Mouse (Mus musculus): Measurements from ENCODE around the gene Mrm1.
A peak's percentile ranks its signal among the peaks of the same experiment; 100 is the strongest.
"Not testable (repeated sequence)": the region's sequence is repeated elsewhere in the genome, so short reads cannot be mapped to it uniquely, and the experiment has no call there.

The Mrm1 gene

DNA sequence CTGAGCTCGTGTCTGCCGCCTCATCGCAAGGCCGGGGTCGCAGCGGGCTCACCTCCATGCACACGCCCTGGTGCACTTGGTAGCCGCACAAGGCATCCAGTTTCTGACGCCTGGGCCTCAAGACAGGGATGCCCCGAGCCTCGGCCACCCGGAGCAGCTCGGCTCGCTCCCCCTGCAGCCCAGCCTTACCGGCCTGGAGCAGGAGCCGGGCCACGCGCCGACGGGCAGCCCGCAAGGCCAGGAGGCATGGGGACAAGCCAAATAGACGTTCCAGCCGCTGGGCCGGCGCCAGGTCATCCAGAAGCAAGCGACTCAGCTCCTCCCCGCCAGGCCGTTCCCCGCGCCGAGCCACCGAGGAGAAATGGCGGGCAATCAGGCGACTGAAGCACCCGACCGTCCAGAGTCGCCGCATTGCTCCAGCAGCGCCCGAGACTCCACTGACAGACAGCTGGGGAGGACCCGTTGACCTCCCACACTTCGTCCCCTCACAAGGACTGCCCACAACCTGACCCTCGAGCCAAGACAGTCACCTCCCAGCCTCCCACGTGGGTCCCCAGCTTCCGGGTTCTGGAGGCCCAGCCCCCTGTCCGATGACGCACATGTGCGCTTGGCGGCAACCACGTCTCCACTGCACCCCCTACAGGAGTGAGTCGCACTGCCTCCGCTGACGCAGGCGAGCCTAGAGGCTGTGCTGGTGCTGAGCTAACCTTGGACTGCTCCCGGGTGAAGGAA lies at the start of gene Mrm1:
Mrm1 (minus strand) TSS at position 555 of the 732 bp plus-strand sequence.
- peak; percentile 99 for DNase-seq (ENCODE audit: inconsistent age in 2 of 2, low spot score in 1 of 2)

GRCm38 (mm10) chr11:84868786-84869259 lies 49.5 kb upstream of the Mrm1 start:
- peak in 1 of 2 experiments; percentile 60 for DNase-seq (ENCODE audit: inconsistent age in 2 of 2, low spot score in 1 of 2)

DNA sequence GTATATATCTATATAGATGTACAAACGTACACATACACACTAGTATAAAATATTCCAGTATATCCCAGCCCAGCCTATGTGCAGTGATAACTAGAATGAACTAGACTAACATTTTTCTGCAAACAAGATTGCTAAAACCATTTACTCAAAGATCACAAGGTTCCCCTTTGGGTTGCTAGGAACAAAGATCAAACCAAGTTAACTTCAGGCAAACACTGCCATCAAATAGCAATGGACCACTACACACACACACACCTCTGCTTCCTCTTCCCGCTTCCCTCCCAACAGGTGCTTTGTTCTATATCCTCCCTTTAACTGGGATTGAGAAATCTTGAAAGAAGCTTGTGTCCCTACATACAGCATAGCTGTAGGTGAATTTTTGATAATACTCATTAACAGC lies 48.3 kb upstream of the Mrm1 start:
- no peak for DNase-seq (ENCODE audit: inconsistent age in 2 of 2, low spot score in 1 of 2)

- no peak for DNase-seq (ENCODE audit: inconsistent age in 2 of 2, low spot score in 1 of 2)
These were observed 46.0 kb upstream of the Mrm1 start for GRCm38 (mm10) chr11:84865268-84865667.

- DNase-seq (ENCODE audit: inconsistent age in 2 of 2, low spot score in 1 of 2): no peak
These were observed 36.0 kb upstream of the Mrm1 start for GRCm38 (mm10) chr11:84855285-84855684.

DNA sequence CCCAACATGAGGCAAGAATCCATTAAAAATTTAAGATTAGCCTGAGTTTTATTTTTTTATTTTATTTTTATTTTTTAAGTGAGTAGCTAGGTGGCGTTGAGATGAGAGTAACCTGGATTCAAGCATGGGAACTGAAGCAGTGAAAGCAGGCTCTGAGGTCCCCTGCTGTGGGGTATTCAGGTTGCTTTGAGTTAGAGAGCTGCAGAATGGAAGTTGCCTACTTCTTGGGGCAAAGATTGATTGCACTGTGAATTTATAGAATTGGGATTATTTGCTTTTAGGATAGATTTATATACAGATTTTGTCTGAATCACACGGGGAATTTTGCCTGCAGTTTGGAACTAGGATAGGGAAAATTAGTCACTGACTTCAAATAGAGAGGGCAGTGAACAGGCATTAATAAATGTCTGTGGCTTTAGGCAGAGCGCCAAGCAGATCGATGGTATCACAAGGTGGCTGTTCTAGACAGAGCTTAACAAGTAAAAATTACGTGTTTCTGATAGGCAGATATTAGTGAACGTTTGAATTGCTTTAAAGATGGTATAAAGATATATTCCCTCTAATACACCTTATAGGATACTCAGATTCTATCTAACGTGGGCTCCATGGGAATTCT lies 28.3 kb upstream of the Mrm1 start:
- DNase-seq (ENCODE audit: inconsistent age in 2 of 2, low spot score in 1 of 2): peak; percentile 57 to 81

GRCm38 (mm10) chr11:84846741-84847474 lies 27.6 kb upstream of the Mrm1 start:
- no peak for DNase-seq (ENCODE audit: inconsistent age in 2 of 2, low spot score in 1 of 2)

- DNase-seq (ENCODE audit: inconsistent age in 2 of 2, low spot score in 1 of 2): no peak
These were observed 20.0 kb upstream of the Mrm1 start for GRCm38 (mm10) chr11:84839330-84839729.

- DNase-seq (ENCODE audit: inconsistent age in 2 of 2, low spot score in 1 of 2): not testable (repeated sequence)
These were observed 10.2 kb upstream of the Mrm1 start for GRCm38 (mm10) chr11:84829495-84829894.

DNA sequence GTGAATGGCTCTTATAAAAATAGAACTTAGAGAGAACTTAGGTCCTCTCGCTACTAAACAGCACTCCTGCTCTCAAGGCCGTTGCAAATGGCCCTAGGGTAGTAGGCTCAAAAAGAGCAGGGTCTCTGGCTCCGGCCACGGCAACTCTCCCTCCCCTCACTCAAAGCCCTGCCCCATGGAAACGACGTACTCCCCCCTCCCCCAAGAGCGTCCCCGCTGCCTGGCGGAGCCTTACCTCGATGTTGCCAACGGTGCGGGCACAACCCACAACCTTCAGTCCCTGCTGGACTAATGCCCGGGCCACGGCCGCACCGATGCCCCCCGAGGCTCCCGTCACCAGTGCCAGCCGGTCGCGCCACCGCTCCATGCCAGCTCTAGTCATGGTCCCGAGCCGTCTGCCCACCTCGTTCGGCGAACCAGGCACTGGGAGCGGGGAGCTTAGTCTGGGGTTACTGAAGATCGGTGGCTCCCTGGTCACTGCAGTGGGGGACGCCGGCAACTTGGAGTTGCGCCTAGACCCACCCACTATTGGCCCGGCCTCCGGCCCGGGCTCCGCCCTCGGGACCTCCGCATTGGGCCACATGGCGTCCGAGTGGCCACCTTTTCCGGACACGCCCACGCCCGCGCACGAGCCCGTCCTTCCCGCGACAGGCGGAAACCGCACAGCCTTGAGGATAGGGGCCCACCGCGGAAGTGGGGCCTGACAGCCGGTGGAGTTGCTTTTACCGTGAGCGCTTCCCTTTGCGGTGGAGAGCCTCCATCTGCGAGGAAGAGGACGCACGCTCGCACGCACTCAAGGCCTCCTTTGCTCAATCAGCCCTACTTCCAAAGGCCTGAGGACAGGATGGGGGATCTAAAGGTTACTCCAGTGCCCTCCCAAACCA lies 9.4 kb upstream of the Mrm1 start, which contains the start of gene Dhrs11:
Dhrs11 (minus strand) TSS at position 479 of the 884 bp plus-strand sequence.
- peak; percentile 98 to 99 for DNase-seq (ENCODE audit: inconsistent age in 2 of 2, low spot score in 1 of 2)

DNA sequence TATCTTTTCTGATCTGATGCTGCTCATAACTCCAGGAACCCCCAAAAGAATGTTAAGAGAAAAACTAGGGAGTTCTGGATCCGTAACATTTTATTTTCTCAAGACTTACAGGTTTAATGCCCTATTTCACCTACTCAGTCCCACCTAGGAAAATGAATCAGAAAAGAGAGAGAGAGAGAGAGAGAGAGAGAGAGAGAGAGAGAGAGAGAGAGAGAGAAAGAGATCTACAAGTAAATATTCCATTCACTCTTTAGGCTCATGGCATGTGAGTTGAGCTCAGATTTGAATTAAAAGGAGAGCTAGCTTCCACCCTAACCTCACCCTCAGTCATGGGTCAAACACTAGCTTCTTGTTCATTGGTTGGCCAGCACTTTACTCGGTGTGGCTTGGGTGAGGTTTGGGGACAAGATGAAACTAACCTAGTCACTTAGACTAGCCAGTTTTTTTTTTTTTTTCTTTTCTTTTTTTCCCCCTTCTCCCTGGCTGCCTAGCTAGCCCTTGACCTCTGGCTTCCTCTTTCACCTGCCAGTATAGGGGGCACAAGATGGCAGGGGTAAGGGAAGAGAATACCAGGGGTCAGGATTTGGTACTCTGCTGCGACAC lies 8.7 kb upstream of the Mrm1 start:
- DNase-seq (ENCODE audit: inconsistent age in 2 of 2, low spot score in 1 of 2): no peak

DNA sequence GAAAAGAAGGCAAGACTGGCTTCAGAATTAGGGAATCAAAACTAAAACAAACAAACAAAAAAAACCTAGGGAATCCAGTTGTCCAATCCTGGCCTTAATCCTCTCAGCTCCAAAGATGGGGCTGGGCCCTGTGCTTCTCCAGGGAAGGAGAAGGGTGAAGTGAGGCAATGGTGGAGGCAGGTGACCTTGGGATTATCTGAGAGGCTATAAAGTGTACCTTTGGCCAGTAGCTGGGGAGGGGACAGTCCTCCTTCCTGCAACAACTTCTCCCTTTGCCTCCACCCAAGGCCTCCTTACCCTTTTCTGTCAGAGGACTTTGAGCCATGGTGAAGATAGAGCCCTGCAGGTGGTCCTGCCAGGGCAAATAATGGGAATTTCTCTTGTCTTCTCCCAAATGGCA lies 8.2 kb upstream of the Mrm1 start:
- peak in 1 of 2 experiments; percentile 61 for DNase-seq (ENCODE audit: inconsistent age in 2 of 2, low spot score in 1 of 2)

- DNase-seq (ENCODE audit: inconsistent age in 2 of 2, low spot score in 1 of 2): peak; percentile 89 to 96
These were observed 6.9 kb upstream of the Mrm1 start for GRCm38 (mm10) chr11:84826185-84826584.

- DNase-seq (ENCODE audit: inconsistent age in 2 of 2, low spot score in 1 of 2): peak in 1 of 2 experiments; percentile 39
These were observed 6.0 kb upstream of the Mrm1 start for GRCm38 (mm10) chr11:84825261-84825807.

DNA sequence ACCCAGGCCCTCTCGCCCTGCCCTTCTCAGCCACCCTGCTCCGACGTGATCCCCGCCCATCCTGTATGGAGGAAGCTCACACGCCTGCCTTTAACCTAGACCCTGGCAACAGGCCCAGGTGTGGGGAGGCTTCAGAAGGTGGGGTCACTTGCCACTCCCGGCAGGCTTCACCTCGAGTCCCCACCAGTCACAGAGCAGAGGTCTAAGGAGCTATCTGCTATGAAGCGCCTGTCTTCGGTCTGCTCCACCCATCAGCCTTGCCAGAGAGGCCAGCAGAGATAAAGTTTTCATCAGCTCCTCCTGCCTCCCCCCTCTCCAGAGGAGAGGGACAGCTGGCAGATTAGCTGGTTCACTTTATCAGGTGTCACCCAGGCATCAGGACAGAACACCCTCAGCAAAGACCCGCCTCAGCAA lies 4.2 kb upstream of the Mrm1 start:
- peak; percentile 34 to 65 for DNase-seq (ENCODE audit: inconsistent age in 2 of 2, low spot score in 1 of 2)

- peak in 1 of 2 experiments; percentile 40 for DNase-seq (ENCODE audit: inconsistent age in 2 of 2, low spot score in 1 of 2)
These were observed 3.2 kb upstream of the Mrm1 start for GRCm38 (mm10) chr11:84822487-84822886.

DNA sequence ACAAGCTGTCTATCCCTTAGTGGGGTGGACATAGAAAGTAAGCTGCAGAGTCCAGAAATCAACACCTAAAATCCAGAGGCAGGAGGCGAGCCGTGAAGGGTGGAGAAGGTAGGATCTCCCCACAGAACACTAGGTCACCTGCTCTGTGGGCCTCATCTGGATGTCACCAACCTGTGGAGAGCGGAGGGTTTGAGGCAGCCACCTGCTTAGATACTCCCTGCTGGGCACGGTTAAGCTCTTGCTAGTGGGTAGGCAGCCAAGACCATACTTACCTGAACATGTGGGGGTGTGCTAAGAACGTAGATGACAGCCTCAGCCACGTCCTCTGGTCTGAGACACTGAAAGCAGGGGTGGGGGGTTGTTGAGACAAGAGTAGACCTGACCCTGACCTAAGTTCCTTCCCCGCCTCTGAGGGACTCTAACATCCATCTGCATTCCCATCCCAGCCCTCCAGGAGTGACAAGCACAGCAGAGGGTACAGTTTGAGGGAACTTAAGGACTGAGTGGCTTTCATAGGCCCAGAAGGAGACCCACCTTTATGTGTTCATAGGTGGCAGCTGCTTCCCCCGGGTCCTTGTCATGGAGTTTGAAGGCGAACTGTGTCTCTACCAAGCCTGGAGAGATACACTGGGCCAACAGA lies 1.9 kb upstream of the Mrm1 start:
- DNase-seq (ENCODE audit: inconsistent age in 2 of 2, low spot score in 1 of 2): peak in 1 of 2 experiments; percentile 40

- peak; percentile 89 to 95 for DNase-seq (ENCODE audit: inconsistent age in 2 of 2, low spot score in 1 of 2)
These were observed 992 bp downstream of the Mrm1 start for GRCm38 (mm10) chr11:84818085-84818960.
